Mouse (Mus musculus) hindlimb bud, embryonic 11.5 days (tissue): ENCODE data around the gene Slc22a15.

Source experiments
- DNase-seq: peaks from one replicate; pipeline ENCODE4 v3.0.0-alpha.2; 2012; ENCODE audit warnings: low read depth, low spot score; ENCODE audit errors: extremely low spot score

Slc22a15 gene

DNA sequence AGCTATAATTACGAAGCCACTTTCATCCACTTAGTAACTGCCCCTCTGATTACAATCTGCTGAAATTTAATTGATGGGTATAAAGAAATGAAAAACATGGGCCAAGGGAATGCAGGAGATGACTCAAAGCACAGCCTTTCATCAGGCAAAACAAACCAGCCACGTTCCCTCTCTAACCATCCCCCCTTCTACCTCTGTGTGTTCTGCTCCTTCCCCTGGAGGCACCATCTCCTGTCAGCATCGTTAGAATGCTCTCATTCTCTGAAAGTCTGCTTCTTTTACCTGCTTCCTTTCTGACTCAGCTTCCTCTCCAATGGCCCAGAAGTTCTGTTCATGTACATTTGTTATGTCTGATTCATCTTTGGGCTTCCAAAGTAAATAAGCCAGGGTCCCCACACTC is 6.6 kb downstream of the Slc22a15 start:
- no peak for DNase-seq

DNA sequence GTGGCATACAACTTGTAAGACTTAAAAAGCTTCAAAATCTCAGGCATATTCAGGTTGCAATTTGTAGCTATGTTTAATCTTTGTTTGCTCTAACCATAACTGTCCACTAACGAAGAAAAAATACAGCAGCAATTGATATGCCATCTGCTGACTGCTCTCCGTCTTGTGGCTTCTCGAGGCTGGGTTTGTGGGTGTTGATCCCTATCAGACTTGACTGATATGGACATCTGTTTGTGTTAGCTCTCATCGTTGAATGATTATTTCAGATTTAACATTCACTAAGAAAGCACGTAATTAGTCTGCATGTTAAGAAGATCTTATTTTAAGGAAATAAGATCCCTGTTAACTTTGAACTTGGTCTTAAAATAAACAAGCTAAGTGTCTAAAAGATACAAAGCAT is 7.7 kb downstream of the Slc22a15 start:
- no peak for DNase-seq

DNA sequence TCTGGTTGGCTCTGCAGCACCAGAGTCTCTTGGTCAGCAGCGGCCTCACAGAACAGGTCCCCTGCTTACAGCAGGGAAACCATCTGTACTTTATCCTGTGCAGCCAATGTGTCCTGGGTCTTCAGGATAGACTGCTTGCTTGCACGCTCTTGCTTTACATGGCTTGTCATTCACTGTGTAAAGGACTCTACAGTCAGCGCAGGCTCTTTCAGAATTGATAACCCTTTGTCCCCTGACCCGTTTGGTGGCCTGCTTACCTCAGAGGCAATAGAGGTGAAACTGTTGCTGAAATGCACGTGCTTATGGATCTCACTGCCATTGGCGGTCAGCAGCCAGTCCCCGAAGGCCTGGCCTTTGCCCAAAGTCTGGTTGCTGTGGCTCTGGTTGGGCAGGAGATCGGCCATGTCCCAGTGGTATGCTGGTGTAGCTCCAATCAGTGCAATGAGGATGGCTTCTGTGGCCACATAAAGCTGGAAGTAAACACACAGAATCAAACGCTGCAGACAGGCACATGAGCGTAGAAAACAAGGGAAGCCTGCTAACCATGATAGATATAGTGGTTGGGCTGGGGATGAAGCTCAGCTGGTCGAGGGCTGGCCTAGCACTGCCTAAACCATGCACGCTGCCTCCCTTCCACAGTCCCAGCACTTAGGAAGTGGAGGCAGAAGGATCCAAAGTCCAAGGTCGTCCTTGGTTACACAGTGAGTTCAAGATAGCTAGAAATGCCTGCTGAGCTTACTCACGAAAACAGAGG is 9.0 kb downstream of the Slc22a15 start:
- DNase-seq = no peak

DNA sequence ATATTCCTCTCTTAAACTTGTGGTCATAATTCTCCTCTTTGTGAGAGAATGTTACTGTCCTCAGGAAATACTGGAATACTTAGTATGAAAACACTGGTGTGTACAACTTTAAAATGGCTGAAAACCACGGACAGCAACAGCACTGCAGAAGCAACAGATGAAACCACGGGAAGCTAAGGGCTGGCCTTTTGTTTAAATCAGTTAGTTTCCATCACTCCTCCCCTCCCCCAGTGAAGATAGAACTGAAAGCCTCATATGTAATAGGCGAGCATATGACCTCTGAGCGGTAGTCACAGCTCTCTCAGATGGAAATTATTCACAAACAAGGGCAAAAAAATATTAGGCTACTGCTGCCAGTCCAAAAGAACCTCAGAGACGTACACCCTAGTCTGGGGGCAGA is 10.0 kb downstream of the Slc22a15 start:
- no peak for DNase-seq

DNA sequence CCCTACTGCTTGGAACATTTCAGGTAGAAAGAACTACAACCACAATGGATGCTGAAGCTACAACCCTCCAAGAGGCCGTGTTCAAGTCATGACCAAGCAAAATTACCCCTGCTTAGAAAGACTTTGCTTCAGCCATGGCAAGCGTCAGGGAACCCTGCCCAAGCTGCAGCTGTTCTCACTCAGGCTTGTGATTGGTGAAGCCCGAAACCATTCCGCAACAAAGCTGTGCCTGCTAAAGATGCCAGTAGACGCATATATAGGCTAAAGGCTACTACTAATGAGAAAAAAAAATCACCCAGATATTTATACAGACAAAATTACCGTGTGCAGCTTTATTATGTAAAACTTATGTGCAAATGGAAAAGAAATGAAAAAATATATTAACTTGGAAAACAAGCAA is 12.2 kb downstream of the Slc22a15 start:
- no peak for DNase-seq

DNA sequence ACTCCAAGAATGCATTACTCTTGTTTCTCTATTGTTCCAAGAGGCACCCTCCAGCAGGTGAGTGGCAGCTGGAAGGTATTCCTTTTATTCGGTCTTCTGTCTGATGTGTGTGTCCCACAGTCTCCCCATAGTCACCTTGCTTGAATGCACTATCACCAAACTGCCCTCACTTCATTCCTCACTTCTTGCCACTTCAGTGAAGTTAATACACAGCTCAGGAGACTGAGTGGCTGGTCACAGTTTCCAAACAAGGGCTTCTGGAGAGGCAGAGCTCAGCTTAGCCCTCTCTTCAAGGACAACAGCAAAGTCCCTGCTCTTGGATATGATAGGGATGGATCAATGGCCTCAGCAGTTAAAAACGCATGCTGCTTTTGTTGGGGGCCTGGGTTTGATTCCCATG is 17.2 kb downstream of the Slc22a15 start:
- DNase-seq = no peak

DNA sequence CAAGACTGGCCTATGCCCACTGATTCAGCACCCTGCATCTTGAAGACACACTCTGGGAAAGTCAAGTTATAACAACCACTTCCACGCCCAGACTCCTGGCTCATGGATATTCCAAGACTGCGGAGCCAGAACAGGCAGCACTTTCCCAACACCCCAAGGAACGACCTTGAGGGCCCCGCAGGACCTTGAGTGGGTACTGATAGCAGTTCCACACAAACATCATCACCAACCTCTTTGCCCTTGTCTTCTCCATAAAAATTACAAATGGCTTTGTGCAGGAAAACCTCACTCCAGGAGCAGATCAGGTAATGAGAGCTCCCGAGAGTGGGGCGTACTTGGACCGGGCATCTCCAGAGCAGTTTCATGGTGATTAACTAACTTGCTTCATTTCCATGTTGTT is 19.5 kb downstream of the Slc22a15 start:
- DNase-seq = no peak

DNA sequence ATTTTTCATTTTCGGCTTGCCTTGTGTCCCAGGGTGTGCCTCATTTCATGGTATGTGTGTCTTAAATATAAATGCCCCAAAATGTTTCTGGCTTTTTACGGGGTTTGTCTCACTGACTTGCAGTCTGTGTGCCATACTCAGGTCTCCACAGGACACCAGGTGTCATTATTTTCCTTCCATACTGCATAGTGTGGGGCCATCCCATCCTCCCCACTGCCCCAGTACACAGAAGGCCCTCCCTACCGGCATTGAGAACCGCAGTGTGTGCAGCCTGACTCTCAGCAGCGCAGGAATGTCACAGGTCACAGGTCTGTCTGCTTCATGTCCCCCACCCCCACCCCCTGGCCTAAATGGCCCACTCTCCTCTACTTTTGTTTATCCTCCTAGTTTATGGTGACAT is 21.2 kb downstream of the Slc22a15 start:
- no peak for DNase-seq

DNA sequence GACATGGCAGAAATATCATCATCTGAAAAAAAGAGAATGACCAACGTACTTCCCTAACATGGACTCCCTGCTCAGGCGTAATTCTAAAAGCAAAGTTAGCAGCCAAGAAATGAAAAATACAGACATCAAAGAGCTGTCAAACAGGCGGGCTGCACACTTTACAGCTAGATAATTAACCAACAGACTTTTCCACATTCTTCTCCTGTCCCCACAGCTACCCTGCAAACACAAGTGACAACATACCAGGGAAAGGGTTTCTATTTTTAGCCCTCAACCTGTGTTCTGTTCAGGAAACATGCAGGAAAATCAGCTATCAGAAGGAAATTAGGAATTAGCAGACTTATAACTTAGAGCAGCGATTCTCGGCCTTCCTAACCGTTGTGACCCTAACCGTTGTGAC is 21.9 kb downstream of the Slc22a15 start:
- DNase-seq = no peak

DNA sequence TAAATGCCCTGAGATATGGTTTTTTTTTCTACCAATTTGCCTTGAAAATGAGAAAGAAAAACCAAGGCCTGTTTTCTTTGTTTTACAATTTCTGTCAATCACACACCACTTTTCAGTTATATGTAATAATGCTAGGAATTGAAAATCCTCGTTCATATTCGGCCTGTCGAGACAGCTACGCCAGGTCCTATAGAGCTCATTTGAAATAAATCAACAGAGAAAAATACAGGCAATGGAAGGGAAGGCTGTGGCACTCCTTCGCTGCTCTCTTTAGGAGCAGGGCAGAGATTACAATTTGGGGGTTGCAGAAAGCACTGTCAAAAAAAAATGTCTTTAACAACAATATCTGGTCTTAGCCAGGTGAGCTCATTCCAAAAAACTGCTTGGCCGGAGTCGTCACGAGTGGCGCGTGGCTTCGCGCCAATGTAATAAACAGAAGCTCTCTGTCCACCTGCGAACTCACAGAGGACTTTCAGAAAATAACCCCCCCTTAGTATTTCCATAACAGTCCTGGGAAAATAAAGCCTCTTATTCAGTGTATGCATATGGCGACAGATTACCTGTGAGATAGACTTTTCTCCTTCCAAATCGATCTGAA is 26.8 kb downstream of the Slc22a15 start:
- DNase-seq = no peak

DNA sequence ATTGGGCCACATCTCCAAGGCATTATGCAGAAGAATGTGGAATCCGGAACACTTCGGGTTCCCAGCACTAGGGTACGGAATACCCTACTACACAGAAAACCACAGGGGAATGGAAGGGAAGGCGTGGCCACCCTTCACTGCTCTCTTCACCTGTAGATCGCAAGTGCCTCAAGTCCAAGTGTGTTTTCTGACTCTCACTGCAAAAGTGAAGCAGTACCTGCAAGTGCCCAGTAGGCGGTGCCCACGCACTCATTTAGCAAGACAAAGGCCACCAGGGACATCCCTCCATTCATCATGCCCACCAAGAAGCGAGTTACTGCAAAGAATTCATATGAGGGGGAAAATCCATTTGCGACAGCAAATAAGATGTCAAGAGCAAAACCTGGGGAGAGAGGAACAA is 27.4 kb downstream of the Slc22a15 start:
- peak; percentile 74 for DNase-seq

DNA sequence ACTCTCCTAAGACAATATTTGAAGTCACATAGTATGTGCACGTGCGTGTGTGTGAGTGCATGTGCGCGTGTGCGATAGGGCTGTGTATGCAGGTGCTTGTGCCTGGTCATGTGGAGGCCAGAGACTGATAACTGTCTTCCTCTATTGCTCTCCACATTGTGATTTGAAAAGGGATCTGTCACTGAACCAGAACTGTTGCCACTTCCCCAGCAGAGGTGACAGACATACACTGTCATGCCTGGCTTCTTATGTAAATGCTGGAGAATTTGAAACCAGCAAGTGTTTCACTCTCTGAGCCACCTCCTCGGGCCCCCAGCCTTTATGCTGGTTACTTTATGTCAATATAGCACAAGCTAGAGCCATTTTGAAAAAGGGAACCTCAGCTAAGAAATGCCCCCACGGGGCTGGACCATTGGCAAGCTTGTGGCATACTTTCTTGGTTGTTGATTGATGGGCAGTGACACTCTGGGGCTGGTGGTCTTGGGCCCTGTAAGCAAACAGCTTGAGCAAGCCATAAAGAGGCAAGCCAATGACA is 28.8 kb downstream of the Slc22a15 start:
- no peak for DNase-seq

DNA sequence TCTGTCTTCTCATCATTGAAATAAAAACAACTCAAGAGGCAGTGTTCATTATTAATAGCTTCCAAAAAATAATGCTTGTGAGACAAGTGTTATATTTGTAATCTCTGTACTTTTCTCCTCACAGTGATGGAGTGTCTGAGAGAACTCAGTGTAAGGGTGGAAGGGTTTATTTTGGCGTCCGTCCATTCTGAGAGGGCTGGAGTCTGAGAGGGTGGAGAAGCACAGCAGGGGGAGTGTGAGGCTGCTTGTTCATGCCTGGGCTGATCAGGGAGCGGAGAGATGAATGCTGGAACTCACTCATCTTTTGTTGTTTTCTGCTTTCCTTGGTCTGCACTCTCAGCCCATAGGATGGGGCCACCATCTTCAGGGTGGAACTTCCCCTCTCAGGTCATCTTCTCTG is 38.7 kb downstream of the Slc22a15 start:
- DNase-seq = no peak

DNA sequence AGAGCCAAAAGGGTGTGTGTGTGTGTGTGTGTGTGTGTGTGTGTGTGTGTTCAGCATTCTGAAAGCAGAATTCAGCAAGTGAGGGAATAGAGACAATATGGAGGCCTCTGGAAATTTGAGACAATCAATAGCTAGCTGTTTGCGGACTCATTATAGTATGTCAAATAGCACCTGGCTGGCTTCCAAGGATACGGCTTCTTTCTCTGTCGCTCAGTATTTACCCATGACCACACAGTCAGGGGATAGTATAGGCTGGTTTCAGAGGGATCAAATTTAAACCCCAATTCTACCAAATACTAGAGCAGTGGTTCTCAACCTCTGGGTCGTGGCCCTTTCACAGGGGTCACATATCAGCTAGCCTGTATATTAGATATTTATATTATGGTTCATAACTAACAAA is 39.2 kb downstream of the Slc22a15 start:
- no peak for DNase-seq

DNA sequence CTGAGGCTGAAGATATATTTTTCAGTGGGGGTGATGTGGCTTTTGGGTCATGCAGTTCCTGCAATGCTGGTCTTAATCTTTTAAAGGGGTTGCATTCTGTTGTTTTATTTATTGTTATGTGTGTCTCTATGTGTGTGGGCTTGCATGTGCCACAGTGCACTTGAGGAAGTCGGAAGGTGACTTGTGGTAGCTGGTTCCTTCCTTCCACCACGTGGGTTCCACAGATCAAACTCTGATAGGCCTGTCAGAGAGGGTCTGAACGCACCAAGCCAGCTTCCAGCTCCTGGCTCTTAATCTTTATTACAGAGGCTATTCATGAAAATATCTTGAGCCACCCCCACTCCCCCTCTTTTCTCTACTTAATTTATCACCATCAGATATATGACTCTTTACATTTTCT is 40.4 kb downstream of the Slc22a15 start:
- no peak for DNase-seq

DNA sequence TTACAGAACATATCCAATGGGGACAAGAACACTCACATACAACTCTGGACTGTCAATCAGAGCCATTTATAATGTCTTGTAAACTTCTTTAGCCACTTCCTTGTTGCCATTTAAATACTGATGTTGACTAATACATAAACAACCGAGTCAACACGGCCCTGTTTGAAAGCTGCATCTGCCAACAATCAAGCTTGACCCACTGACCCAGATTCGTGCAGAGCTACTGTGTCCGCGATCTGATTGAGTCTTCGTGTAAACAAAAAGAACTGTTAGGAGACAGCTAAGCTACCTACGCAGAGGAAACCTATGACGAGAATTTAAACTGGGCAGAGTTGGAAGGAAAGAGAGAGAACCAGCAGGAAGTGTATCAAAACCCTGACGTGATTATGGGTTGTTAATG is 42.5 kb downstream of the Slc22a15 start:
- no peak for DNase-seq

DNA sequence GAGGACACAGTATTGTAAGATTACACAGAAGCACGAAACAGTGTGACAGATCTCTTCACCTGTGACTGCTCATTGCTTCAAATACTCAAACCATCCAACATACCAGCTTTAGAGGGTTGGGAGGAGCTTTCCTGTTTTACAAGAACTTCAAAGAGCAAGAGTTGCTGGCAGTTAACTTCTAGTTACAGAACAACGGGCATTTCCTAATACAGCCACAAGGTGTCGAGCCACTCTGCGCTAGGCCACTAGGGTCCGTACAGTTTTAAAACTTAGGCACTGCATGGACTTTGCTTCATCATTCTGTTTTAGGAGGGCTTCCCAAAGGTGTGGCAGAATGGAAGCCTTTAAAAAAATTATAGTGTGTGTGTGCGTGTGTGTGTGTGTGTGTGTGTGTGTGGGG is 43.4 kb downstream of the Slc22a15 start:
- no peak for DNase-seq

DNA sequence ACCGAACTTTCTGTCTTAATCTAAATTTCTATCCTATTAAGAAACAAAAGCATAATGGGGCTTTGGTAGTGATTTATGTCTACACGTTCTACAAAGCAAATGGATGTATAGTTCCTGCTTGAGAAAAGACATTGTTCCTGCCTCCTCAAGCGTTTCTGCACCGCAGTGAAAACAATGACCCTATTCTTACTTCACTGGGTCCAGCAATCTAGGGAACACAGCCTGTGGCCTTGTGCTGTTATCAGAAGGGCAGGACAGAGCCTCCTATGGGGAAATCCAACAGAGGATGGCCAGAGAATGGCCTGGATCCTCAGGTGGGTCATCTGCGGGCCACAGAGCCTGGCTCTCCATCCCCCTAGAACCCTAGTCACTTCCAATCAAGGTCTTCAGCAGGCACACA is 46.1 kb downstream of the Slc22a15 start:
- no peak for DNase-seq

DNA sequence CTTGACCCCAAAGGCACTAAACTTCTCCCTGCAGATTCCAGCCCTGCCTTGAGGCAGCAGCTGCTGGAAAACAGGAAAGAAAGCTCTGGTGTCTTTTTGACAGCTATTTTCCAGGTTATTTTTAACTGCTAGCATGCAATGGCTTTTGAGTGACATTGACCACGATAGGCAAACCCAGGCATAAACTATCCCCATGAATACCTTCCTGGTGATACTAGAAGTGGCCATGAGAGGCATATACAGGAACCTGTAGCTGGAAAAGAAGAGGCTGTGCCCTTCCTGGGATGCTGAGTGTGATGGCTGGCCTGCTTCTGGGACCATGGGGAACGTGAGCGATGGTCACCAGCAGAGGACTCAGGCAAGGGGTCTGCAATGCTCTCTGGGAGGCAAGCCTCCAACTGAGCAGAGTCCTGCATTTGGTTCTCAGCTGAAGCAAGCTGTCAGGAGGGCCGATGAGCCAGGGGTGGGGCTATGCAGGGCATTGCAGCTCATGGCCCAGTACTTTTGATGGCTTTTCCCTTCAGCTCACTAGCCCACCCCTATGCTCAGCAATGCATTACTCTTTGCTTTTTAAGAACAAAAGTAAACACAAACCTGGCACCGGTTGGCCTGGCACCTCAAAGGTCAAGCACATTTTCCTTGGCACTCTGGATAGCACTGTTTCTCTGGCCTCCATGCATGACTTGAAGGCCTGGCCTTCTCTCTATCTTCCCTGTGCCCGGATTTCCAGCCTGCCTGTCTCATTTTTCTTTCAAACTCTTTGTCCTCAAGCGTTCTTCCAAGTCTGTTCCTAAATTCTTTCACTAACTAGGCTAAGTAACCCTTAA is 47.6 kb downstream of the Slc22a15 start:
- no peak for DNase-seq

DNA sequence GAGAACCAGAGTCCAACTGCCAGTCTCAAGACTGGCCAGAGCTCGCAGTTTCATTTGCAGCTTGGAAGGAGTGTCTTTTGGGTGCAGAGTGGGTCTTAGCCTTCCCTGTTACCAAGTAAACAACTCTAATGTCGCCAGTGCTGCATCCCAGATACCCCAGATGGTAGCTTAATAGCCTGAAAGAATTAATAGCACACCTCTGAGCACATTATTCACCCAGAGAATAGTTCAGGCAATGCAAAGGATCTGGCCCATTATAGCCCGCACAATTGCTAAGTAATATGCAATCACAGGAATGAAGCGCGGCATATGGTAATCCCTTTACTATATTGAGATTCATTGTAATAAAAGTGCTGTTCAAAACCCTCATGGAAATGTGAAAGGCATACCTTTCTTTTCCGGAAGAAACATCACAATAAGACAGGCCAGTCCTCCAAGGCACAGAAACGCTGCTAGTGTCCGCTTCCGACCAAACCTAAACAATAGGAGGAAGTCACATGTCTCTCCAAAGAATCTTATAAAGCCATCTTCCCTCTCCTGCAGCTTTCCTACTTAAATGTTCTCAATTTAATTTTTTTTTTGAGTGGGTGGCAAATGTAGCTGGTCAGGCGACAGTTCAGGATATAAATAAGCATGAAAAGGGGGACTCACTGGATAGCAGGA is 48.9 kb downstream of the Slc22a15 start:
- DNase-seq = no peak

DNA sequence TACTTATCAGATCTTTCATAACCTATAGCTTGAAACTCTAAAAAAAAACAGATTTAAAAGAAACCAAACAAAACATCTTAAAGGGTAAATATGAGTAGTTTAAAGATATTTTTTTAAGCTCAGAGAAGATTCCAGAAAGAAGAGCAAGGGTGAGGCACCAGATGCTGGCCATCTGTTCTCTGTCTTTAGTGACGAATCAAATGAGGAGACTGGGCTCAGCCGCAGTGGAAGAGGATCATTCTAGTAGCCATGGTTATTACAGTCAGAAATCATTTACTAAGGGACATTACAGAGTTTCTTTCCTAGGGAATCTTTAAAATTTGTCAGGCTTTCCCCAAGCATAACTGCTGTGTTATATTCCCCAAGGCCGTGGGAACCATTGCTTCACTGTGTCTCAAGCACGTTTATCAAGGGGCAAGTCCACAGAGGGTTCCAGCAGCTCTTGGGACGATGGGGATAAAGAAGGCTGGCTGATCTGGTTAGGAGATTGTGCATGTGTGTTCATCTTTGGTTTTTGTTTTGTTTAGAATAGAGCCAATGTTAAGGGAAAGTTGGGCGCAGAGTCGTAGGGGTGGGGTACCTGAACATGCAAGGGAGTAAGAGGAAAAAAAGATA is 51.1 kb downstream of the Slc22a15 start:
- DNase-seq = no peak
